Mouse (Mus musculus) kidney, postnatal 36 days (tissue): Measurements from ENCODE around the gene Svop.

Experiments
- DNase-seq, 2 experiments: peaks; one replicate each; pipeline ENCODE4 v3.0.0; 2021 to 2022; ENCODE audit warnings: mixed read lengths in 2 of 2

Gene Svop

GRCm38 (mm10) chr5:114043800-114044199 lies 47.6 kb downstream of the Svop start:
- DNase-seq: no peak

DNA sequence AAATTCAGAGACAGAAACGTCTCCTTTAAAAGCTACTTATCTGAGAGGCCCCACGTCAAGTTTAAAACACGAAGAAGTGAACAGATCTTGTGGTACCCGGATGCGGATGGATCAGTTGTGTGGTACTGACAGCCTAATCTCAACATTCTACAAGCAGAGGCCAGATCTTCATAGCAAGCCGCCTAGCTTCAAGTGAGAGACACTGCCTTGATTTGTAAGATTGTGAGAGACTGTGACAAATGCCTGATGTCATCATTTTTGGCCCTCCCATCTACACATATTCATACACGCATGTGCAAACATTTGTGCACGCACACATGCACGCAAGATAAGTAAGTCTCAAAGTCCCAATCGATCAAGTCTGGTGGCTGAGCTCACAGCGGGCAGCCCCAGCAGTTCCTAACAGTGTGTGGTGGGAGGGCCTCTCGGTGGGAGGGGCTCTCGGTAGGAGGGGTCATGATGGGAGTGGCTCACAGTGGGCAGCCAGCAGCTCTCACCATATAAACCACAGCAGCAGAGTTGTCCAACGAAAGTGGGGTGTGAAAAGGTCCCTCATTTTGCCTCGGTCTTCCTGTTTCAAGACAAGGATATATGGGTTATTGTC lies 49.9 kb downstream of the Svop start:
- peak; percentile 48 to 68 for DNase-seq

GRCm38 (mm10) chr5:114040911-114041310 lies 50.5 kb downstream of the Svop start:
- DNase-seq: no peak

DNA sequence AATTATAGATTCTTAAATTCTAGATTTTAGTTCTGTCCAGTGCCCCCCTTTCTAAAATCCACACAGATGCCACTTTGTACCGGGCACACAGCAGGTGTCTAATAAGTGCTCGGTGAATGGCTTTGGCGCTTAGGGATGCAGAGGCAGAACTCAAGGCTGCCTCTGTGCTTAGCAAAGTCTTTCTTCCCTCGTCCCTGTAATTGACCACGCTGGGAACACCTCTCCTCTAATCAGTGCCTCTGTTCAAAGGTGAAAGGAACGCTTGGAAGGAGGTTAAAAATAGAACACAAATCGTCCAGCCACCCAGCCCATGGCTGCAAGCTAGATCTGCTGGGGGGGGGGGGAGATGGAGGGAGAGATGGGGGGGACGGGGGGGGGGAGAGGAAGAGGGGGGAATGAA lies 50.9 kb downstream of the Svop start:
- peak in 1 of 2 experiments; percentile 37 for DNase-seq

- DNase-seq: peak; percentile 72 to 79
Observed at GRCm38 (mm10) chr5:114035111-114035510, 56.3 kb downstream of the Svop start.

- peak; percentile 24 to 54 for DNase-seq
Observed at GRCm38 (mm10) chr5:114034393-114034792, 57.0 kb downstream of the Svop start.

GRCm38 (mm10) chr5:114032161-114032763 lies 59.1 kb downstream of the Svop start:
- DNase-seq: peak in 1 of 2 experiments; percentile 33

GRCm38 (mm10) chr5:114030652-114031051 lies 60.7 kb downstream of the Svop start:
- no peak for DNase-seq

GRCm38 (mm10) chr5:114028111-114028510 lies 63.3 kb downstream of the Svop start:
- DNase-seq: peak; percentile 92

DNA sequence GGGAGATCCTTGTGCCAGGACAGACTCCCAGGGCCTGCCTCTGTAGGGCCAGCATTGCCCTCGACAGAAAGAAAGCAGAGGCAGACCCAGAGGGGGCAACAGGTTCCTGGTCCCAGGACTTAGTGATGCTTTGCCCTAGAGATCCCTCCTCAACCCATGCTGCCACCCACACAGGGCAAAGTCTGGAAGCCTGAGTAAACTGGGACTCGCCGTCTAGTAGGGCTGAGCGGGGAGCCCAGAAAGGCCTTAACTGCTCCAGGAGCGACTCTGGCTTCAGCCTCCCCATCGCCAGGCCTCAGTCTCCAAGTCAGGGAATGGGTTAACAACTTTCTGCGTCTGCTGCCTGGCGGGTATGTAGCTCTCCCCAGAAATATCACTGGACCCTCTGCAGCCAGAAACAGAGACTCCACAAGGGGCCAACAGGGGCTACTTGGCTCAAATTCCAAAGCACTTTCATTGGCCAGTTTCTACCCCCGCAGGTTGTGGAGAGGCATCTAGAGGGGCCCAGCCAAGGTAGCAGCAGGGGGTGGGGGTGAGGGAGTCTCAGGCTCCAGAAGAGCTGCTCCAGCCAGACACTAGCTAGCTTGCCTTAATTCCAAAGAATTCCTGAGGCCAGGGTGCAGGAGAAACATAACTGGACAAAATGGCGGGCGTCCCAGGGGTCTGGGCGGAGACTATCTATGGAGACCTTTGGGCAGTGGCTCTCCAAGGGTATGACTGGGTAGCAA lies 64.0 kb downstream of the Svop start:
- peak in 1 of 2 experiments; percentile 48 for DNase-seq

GRCm38 (mm10) chr5:114024885-114025284 lies 66.5 kb downstream of the Svop start:
- peak in 1 of 2 experiments; percentile 44 for DNase-seq

GRCm38 (mm10) chr5:114024390-114024789 lies 67.0 kb downstream of the Svop start:
- DNase-seq: no peak

- peak in 1 of 2 experiments; percentile 49 for DNase-seq
Observed at GRCm38 (mm10) chr5:114015121-114015520, 76.2 kb downstream of the Svop start.

- DNase-seq: peak; percentile 76 to 82
Observed at GRCm38 (mm10) chr5:114009049-114009448, 82.3 kb downstream of the Svop start.

- DNase-seq: peak in 1 of 2 experiments; percentile 47
Observed at GRCm38 (mm10) chr5:114007753-114008453, 83.5 kb downstream of the Svop start.

- DNase-seq: peak; percentile 44 to 61
Observed at GRCm38 (mm10) chr5:114006974-114007373, 84.4 kb downstream of the Svop start.

GRCm38 (mm10) chr5:114005100-114005499 lies 86.3 kb downstream of the Svop start:
- DNase-seq: peak in 1 of 2 experiments; percentile 42

DNA sequence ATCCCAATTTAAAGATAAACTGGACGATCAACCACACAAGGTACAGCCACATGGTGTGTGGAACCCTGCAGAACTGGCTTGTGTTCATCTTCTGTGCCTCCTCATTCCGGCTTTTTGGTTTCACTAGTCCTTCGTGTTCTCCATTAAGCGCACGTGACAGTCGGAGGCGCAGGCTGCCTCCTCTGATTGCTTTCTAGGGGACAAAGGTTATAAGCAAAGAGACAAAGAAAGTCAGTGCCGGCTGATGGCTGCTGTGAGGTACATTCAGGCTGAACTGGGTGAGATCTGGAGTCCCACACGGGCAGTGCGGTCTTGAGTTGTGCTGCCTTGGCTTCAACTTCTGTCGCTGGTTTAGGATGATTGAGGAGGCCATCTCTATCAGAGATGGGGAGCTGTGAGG lies 86.8 kb downstream of the Svop start:
- peak; percentile 72 to 76 for DNase-seq

DNA sequence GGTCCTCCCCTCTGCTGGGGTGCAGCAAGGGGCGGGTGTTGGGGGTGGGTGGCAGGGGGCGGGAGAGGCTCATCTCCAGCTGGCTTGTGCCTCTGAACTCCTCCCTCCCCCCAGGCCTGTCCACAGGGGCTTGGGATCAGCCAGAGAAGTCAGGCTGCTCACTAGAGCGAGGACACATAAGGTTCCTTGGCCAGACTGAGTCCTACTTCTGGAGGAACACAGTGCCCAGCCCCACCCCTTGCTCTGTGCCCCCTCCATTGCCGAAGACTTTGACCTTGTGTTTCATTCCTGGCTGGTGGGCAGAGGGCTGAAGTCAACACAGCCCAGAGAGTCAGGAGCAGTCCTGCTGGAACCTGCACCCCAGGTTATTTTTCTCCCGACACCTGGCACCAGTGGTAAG lies 87.8 kb downstream of the Svop start, which contains the start of gene Dao:
Gene Dao (plus strand): TSS at position 162 of the 400 bp plus-strand sequence.
- peak; percentile 84 to 94 for DNase-seq

GRCm38 (mm10) chr5:113999382-113999781 lies 92.0 kb downstream of the Svop start:
- DNase-seq: peak; percentile 51 to 57

- DNase-seq: peak in 1 of 2 experiments; percentile 53
Observed at GRCm38 (mm10) chr5:113996458-113996857, 94.9 kb downstream of the Svop start.

- peak; percentile 90 to 96 for DNase-seq
Observed at GRCm38 (mm10) chr5:113993487-113994465, 97.6 kb downstream of the Svop start, which contains the start of gene Ssh1. Ssh1 (minus strand) TSS chr5:113993894.
